Mouse (Mus musculus) lung, embryonic 14.5 days (tissue): ENCODE data around the gene Scrn1. TPM values are rescaled to one million over a fixed set of nuclear protein-coding genes. Genes with fewer than 3 reads are reported as not detected.

Experiments used
- ATAC-seq: fragments of 200-750 bp; cut with Nextera tagmentation; 2 replicates; pipeline ENCODE4 v1.8.0; 2017; ENCODE audit warnings: mild to moderate bottlenecking, moderate TSS enrichment, moderate library complexity; ENCODE audit not compliant: insufficient read depth
- DNase-seq: peaks from one replicate; pipeline ENCODE4 v3.0.0-alpha.2; 2015
- H3K27ac ChIP-seq: fragments of 300-500 bp; sonication (generic); 2 replicates; pipeline ENCODE4 v1.5.1; 2014; ENCODE audit warnings: low read depth, mild to moderate bottlenecking, moderate library complexity
- H3K27me3 ChIP-seq: fragments of 300-500 bp; sonication (generic); 2 replicates; pipeline ENCODE4 v1.6.1; 2014; ENCODE audit warnings: low read length, control low read depth; ENCODE audit not compliant: insufficient read depth
- H3K36me3 ChIP-seq: fragments of 300-500 bp; sonication (generic); 2 replicates; pipeline ENCODE4 v1.6.1; 2014; ENCODE audit warnings: control low read depth; ENCODE audit not compliant: insufficient read depth
- H3K4me1 ChIP-seq: fragments of 300-500 bp; sonication (generic); 2 replicates; pipeline ENCODE4 v1.6.1; 2014; ENCODE audit warnings: antibody characterized with exemption, control low read depth; ENCODE audit not compliant: insufficient read depth
- H3K4me2 ChIP-seq: fragments of 300-500 bp; sonication (generic); 2 replicates; pipeline ENCODE4 v1.6.1; 2014; ENCODE audit warnings: mild to moderate bottlenecking
- H3K4me3 ChIP-seq: fragments of 300-500 bp; sonication (generic); 2 replicates; pipeline ENCODE4 v1.5.1; 2014; ENCODE audit warnings: low read depth, low read length
- H3K9ac ChIP-seq: fragments of 300-500 bp; sonication (generic); 2 replicates; pipeline ENCODE4 v1.6.1; 2014
- H3K9me3 ChIP-seq: fragments of 300-500 bp; sonication (generic); 2 replicates; pipeline ENCODE4 v1.6.1; 2016; ENCODE audit warnings: low read depth, low read length, control low read depth
- CTCF ChIP-seq: IDR thresholded peaks from 2 replicates; pipeline ENCODE4 v1.5.1; 2016; ENCODE audit warnings: antibody characterized with exemption, low read depth
- WGBS: fragments of 180-500 bp; shearing (Covaris S2); extraction: QIAGEN DNeasy Blood & Tissue Kit; methylation state at CpG from one replicate; pipeline ENCODE4 v1.1.7; 2014; 5-methylcytosine and 5-hydroxymethylcytosine counted together
- polyA plus RNA-seq: library from polyadenylated mRNA; unstranded; fragments of >200 nt; fragmentation: Nextera tagmentation; extraction: Ambion mirVana; gene quantifications from 2 replicates; pipeline ENCODE4 v1.2.1, GENCODE M21; 2014

Gene Scrn1
- polyA plus RNA-seq, 1 experiment from 2014 or later = 1.9 TPM

DNA sequence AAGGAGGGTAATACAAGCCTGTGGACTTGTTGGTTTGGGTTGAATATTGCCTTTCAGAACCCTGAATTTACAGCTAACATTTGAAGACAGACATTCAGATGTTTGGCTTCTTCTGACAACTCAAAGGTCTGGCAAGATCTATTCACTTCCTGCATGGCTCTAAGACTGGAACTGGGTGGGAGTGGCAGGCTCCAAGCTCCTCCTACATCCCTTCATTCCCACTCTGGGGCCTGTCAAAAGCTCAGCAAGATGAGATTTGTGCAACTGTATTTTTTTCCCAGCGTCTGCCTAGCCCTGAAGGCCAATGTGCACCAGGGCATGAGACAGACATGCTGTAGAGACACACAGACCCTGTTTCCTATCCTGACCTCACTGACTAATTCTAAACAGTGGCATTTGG, 10.5 kb downstream of the Scrn1 start:
- Histone ChIP-seq H3K9me3 (no peaks in the 10 kb centered on the region), H3K4me3 (no peak overlapping the region), H3K36me3 (no peaks in the 10 kb centered on the region), H3K4me1 (peaks cover 9% of the 10 kb centered on the region), H3K4me2 (no peak overlapping the region), H3K9ac (no peak overlapping the region), H3K27ac (peak overlapping the region; percentile 46; the same call in 1 of the 2 replicates), H3K27me3 (no peaks in the 10 kb centered on the region)
- DNase-seq (peak; percentile 68), ATAC-seq (peak; percentile 61; the same call in 1 of the 2 replicates)
- WGBS = 45% methylated on average over 1 of the region's 1 CpGs
- no peak for TF ChIP-seq CTCF

DNA sequence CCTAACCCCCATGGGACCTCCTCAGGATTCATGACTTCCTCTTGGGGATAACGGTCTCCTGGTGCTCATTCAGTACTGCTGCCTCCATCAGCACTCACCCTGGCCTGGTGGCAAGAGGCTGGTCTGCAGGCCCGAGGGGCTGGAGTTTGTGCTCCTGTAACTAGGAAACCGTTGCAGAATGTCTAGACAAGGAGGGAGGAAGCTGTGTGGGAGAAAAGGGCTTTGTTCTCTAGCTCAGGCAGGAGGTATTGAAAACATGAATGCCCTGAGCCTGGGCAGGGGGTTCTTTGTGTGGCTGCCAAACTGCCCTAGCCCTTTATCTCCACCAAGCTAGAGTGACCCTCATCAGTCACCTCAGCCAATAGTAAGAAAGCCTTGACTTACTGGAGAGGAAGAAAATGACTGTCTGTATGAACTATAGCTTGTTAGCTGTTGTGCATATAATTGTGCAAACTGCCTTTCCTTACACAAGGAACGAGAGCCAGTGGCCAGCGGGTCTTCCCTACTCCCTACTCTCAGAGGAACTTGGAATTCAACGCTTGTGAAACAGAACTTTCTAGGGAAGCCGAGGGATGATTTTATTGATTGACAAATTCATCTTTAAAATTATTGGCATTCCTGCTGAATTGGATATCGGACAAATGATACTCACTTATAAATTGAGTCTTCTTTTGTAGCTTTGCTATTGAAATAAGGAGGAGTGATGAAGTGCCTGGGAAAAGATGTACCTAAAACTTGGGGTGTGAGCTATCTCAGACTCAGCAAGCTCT, 11.8 kb downstream of the Scrn1 start:
- DNase-seq (peak; percentile 49), ATAC-seq (peak; percentile 54; the same call in 1 of the 2 replicates)
- no peaks in the 10 kb centered on the region for H3K36me3 ChIP-seq
- no peak overlapping the region for H3K4me2 ChIP-seq
- H3K4me1 ChIP-seq = peaks cover 10% of the 10 kb centered on the region
- WGBS = 49% methylated on average over 8 of the region's 8 CpGs
- no peak overlapping the region for H3K4me3 ChIP-seq
- no peak overlapping the region for H3K9ac ChIP-seq
- no peak for TF ChIP-seq CTCF
- no peaks in the 10 kb centered on the region for H3K27me3 ChIP-seq
- no peaks in the 10 kb centered on the region for H3K9me3 ChIP-seq
- H3K27ac ChIP-seq = peak overlapping the region; percentile 15; the same call in 1 of the 2 replicates

DNA sequence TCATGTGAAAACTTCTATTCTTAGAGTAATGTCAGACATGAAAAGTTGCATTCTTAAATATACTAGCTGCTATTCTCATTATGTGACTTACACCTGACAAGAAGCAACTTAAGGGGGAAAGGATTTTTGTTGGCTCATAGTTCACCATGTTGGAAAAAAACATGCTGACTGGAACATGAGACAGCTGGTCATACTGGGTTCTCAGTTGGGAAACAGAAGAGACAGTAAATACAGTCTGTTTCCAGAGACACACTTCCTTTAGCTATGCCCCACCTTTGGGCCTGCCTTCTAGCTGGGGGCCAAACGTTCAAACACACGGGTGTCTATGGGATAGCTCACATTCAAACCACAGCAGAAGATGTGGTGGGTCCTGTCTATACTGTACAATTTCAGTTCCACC, 12.7 kb downstream of the Scrn1 start:
- ATAC-seq (no peak), DNase-seq (peak; percentile 51)
- no peaks in the 10 kb centered on the region for H3K36me3 ChIP-seq
- no peak overlapping the region for H3K27ac ChIP-seq
- H3K9ac ChIP-seq = no peak overlapping the region
- H3K4me2 ChIP-seq = no peak overlapping the region
- no peaks in the 10 kb centered on the region for H3K9me3 ChIP-seq
- H3K4me1 ChIP-seq = peaks cover 10% of the 10 kb centered on the region
- WGBS = 65% methylated on average over 2 of the region's 2 CpGs
- no peak overlapping the region for H3K4me3 ChIP-seq
- no peak for TF ChIP-seq CTCF
- no peaks in the 10 kb centered on the region for H3K27me3 ChIP-seq

DNA sequence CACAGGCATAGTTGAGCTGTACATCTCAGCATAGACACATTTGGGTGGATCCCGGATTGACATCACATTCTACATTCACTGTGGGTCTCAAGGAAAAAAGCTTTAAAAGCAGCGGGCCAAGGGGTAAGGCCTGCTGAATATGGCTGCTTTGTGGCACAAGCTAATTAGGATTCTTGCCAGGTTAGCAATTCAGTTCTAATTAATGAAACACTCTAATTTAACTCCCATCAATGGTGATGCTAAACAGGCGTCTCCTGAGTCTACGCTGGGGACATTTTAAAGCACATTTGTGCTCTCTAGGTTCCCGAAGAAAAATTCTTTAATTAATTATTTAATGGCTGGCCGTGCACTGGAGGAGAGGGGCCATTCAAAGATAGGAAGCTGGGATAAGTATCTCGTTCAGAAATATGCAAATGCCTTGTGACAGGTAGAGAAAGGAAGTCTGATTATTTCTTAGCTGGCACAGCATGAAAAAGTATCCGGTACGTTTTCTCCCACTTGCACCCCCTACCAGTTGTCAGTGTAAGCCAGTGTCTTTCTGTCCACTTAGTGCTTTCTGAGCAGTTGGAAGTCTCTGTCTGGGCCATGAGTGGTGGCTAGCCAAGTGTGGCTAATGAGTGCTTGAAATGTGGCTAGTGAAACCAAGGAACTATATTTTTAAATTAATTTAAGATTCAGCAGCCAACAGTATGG, 13.4 kb downstream of the Scrn1 start:
- no peak for ATAC-seq
- H3K36me3 ChIP-seq = no peaks in the 10 kb centered on the region
- H3K4me2 ChIP-seq = no peak overlapping the region
- peaks cover 10% of the 10 kb centered on the region for H3K4me1 ChIP-seq
- no peak overlapping the region for H3K4me3 ChIP-seq
- TF ChIP-seq CTCF = no peak
- no peak overlapping the region for H3K27ac ChIP-seq
- 79% methylated on average over 9 of the region's 9 CpGs for WGBS
- no peak overlapping the region for H3K9ac ChIP-seq
- DNase-seq = no peak
- no peaks in the 10 kb centered on the region for H3K27me3 ChIP-seq
- no peaks in the 10 kb centered on the region for H3K9me3 ChIP-seq

- Histone ChIP-seq H3K4me1 (peaks cover 10% of the 10 kb centered on the region), H3K27me3 (no peaks in the 10 kb centered on the region), H3K36me3 (no peaks in the 10 kb centered on the region), H3K9ac (no peak overlapping the region), H3K27ac (no peak overlapping the region), H3K9me3 (no peaks in the 10 kb centered on the region), H3K4me2 (no peak overlapping the region), H3K4me3 (no peak overlapping the region)
- 16% methylated on average over 6 of the region's 7 CpGs for WGBS
- ATAC-seq (no peak), DNase-seq (peak; percentile 54)
- no peak for TF ChIP-seq CTCF
These were observed 15.4 kb downstream of the Scrn1 start for GRCm38 (mm10) chr6:54550801-54551323.

- Histone ChIP-seq H3K27ac (no peak overlapping the region), H3K27me3 (no peaks in the 10 kb centered on the region), H3K9ac (no peak overlapping the region), H3K4me2 (no peak overlapping the region), H3K9me3 (no peaks in the 10 kb centered on the region), H3K36me3 (no peaks in the 10 kb centered on the region), H3K4me1 (peaks cover 7% of the 10 kb centered on the region), H3K4me3 (no peak overlapping the region)
- WGBS = 49% methylated on average over 4 of the region's 4 CpGs
- no peak for TF ChIP-seq CTCF
- DNase-seq = no peak
- no peak for ATAC-seq
These were observed 17.0 kb downstream of the Scrn1 start for GRCm38 (mm10) chr6:54549311-54549710.

DNA sequence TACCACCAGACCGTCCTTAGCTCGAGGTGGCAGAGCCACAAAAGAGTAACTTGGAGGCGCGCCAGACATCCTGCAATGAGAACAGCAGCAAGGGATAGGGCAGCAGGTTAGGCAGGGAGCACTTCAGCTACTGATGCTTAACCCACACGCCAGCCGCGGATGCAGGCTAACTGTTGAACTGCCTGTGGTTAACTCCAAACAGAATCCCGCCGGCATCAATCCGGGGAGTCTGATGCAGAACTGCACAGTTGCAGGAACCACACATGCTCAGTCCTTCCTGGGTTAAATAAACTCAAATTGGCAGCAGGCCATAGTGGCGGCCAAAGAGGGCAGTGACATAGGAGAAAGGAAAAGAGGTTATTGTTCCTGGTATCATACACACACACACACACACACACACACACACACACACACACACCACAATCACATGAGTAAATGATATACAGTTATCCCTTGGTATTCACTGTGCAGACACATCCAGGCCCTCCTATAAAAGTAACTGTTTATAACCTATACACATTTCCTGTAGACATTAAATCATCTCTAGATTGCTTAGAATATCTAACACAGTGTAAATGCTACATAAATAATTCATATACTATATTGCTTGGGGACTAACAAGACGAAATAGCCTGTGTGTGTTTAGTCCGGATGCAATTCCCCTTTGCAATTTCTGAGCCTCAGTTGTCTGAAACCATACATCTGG, 17.8 kb downstream of the Scrn1 start:
- DNase-seq (peak; percentile 80), ATAC-seq (peak; percentile 58; the same call in 1 of the 2 replicates)
- Histone ChIP-seq H3K9me3 (no peaks in the 10 kb centered on the region), H3K4me2 (no peak overlapping the region), H3K27ac (no peak overlapping the region), H3K36me3 (no peaks in the 10 kb centered on the region), H3K4me3 (no peak overlapping the region), H3K27me3 (no peaks in the 10 kb centered on the region), H3K4me1 (peaks cover 7% of the 10 kb centered on the region), H3K9ac (no peak overlapping the region)
- WGBS = 43% methylated on average over 13 of the region's 13 CpGs
- no peak for TF ChIP-seq CTCF
